Mouse (Mus musculus): Measurements from ENCODE around the gene Scfd2. TPM values are rescaled to one million over a fixed set of nuclear protein-coding genes. Genes with fewer than 3 reads are reported as not detected.
A peak's percentile ranks its signal among the peaks of the same experiment; 100 is the strongest.

Gene Scfd2
- polyA plus RNA-seq, 1 experiment from 2014 or later = 15.2 TPM

DNA sequence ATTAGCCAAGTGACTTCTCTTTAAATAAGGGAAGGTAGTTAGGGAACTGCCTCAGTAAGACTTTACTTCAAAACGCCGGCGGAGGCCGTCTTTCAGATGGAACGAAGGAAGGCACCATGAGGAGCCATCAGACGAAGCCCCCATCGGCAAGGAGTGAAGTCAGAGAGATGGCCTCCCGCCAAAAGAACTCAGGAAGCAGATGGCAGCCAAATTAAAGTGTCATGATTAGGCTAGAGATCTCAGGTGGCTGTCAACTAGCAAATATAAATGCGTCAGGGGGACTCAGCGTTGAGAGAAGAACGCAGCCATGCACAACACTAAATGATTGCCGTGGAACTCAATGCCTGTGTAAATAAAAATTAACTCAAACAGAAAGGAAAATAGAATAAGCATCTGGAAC is 194.8 kb downstream of the Scfd2 start:
- Histone ChIP-seq H3K9me3 (ENCODE audit: control insufficient read depth, low read length) (no peaks in the 10 kb centered on the region), H3K27me3 (ENCODE audit: control insufficient read depth, insufficient read depth, low read length) (no peaks in the 10 kb centered on the region), H3K4me2 (replicated peaks; ENCODE audit: low read depth) (no peak overlapping the region), H3K36me3 (ENCODE audit: control insufficient read depth, insufficient read depth, low read length) (no peaks in the 10 kb centered on the region), H3K9ac (ENCODE audit: low read length) (no peak overlapping the region), H3K4me1 (replicated peaks; ENCODE audit: control insufficient read depth, insufficient read depth) (no peaks in the 10 kb centered on the region), H3K27ac (replicated peaks) (no peak overlapping the region), H3K4me3 (ENCODE audit: low read depth, low read length) (no peak overlapping the region)
- ATAC-seq (ENCODE audit: low FRiP score, low TSS enrichment) (no peak), DNase-seq (ENCODE audit: low spot score) (no peak)
- 73% methylated on average over 12 of the region's 12 CpGs for WGBS
- TF ChIP-seq EP300 (optimal IDR thresholded peaks at IDR 0.05) (no peak), CTCF (IDR thresholded peaks at IDR 0.05; ENCODE audit: low read depth) (no peak)

GRCm38 (mm10) chr5:74333258-74333657 is 198.3 kb downstream of the Scfd2 start:
- DNase-seq (ENCODE audit: low spot score) (no peak), ATAC-seq (ENCODE audit: low FRiP score, low TSS enrichment) (no peak)
- Histone ChIP-seq H3K27me3 (ENCODE audit: control insufficient read depth, insufficient read depth, low read length) (no peaks in the 10 kb centered on the region), H3K9me3 (ENCODE audit: control insufficient read depth, low read length) (no peaks in the 10 kb centered on the region), H3K4me3 (ENCODE audit: low read depth, low read length) (no peak overlapping the region), H3K4me1 (replicated peaks; ENCODE audit: control insufficient read depth, insufficient read depth) (no peaks in the 10 kb centered on the region), H3K27ac (replicated peaks) (no peak overlapping the region), H3K4me2 (replicated peaks; ENCODE audit: low read depth) (no peak overlapping the region), H3K36me3 (ENCODE audit: control insufficient read depth, insufficient read depth, low read length) (no peaks in the 10 kb centered on the region), H3K9ac (ENCODE audit: low read length) (no peak overlapping the region)
- 52% methylated on average over 3 of the region's 3 CpGs for WGBS
- TF ChIP-seq EP300 (optimal IDR thresholded peaks at IDR 0.05) (no peak), CTCF (IDR thresholded peaks at IDR 0.05; ENCODE audit: low read depth) (no peak)

- H3K27me3 ChIP-seq (ENCODE audit: control insufficient read depth, insufficient read depth, low read length) = no peaks in the 10 kb centered on the region
- 69% methylated on average over 6 of the region's 6 CpGs for WGBS
- no peaks in the 10 kb centered on the region for H3K9me3 ChIP-seq (ENCODE audit: control insufficient read depth, low read length)
- H3K36me3 ChIP-seq (ENCODE audit: control insufficient read depth, insufficient read depth, low read length) = no peaks in the 10 kb centered on the region
- no peak overlapping the region for H3K27ac ChIP-seq (replicated peaks)
- no peak overlapping the region for H3K9ac ChIP-seq (ENCODE audit: low read length)
- no peaks in the 10 kb centered on the region for H3K4me1 ChIP-seq (replicated peaks; ENCODE audit: control insufficient read depth, insufficient read depth)
- H3K4me2 ChIP-seq (replicated peaks; ENCODE audit: low read depth) = no peak overlapping the region
- no peak for TF ChIP-seq CTCF (IDR thresholded peaks at IDR 0.05; ENCODE audit: low read depth)
- TF ChIP-seq EP300 (optimal IDR thresholded peaks at IDR 0.05) = no peak
- H3K4me3 ChIP-seq (ENCODE audit: low read depth, low read length) = no peak overlapping the region
- DNase-seq (ENCODE audit: low spot score) = no peak
- no peak for ATAC-seq (ENCODE audit: low FRiP score, low TSS enrichment)
These were observed 205.3 kb downstream of the Scfd2 start for GRCm38 (mm10) chr5:74326228-74326627.

- DNase-seq (ENCODE audit: low spot score) (no peak), ATAC-seq (ENCODE audit: low FRiP score, low TSS enrichment) (peak; percentile 61; the same call in 1 of the 2 replicates)
- Histone ChIP-seq H3K27ac (replicated peaks) (no peak overlapping the region), H3K4me3 (ENCODE audit: low read depth, low read length) (no peak overlapping the region), H3K36me3 (ENCODE audit: control insufficient read depth, insufficient read depth, low read length) (no peaks in the 10 kb centered on the region), H3K27me3 (ENCODE audit: control insufficient read depth, insufficient read depth, low read length) (no peaks in the 10 kb centered on the region), H3K4me2 (replicated peaks; ENCODE audit: low read depth) (no peak overlapping the region), H3K9me3 (ENCODE audit: control insufficient read depth, low read length) (no peaks in the 10 kb centered on the region), H3K4me1 (replicated peaks; ENCODE audit: control insufficient read depth, insufficient read depth) (no peaks in the 10 kb centered on the region), H3K9ac (ENCODE audit: low read length) (no peak overlapping the region)
- TF ChIP-seq EP300 (optimal IDR thresholded peaks at IDR 0.05) (no peak), CTCF (IDR thresholded peaks at IDR 0.05; ENCODE audit: low read depth) (no peak)
- 61% methylated on average over 10 of the region's 10 CpGs for WGBS
These were observed 210.4 kb downstream of the Scfd2 start for GRCm38 (mm10) chr5:74321010-74321746.

DNA sequence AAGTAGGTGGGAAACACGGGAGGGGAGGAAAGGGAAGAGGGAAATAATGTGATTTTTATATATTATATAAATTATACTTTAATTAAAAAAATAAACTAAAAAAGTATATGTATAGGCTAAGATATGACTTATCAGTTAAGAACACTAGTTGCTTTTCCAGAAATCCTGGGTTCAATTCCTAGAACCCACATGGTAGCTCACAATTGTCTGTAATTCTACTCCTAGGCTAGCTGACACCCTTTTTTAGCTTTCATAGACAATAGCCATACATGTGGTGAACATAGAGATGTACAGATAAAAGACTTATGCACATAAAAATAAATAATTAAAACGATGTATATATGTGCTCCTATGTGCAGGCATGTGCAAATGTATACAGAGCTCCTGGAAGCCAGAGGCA is 212.0 kb downstream of the Scfd2 start:
- no peaks in the 10 kb centered on the region for H3K27me3 ChIP-seq (ENCODE audit: control insufficient read depth, insufficient read depth, low read length)
- ATAC-seq (ENCODE audit: low FRiP score, low TSS enrichment) (no peak), DNase-seq (ENCODE audit: low spot score) (no peak)
- no peak for TF ChIP-seq EP300 (optimal IDR thresholded peaks at IDR 0.05)
- TF ChIP-seq CTCF (IDR thresholded peaks at IDR 0.05; ENCODE audit: low read depth) = no peak
- H3K27ac ChIP-seq (replicated peaks) = no peak overlapping the region
- H3K36me3 ChIP-seq (ENCODE audit: control insufficient read depth, insufficient read depth, low read length) = no peaks in the 10 kb centered on the region
- 60% methylated on average over 2 of the region's 2 CpGs for WGBS
- no peak overlapping the region for H3K9ac ChIP-seq (ENCODE audit: low read length)
- H3K9me3 ChIP-seq (ENCODE audit: control insufficient read depth, low read length) = no peaks in the 10 kb centered on the region
- no peak overlapping the region for H3K4me2 ChIP-seq (replicated peaks; ENCODE audit: low read depth)
- H3K4me3 ChIP-seq (ENCODE audit: low read depth, low read length) = no peak overlapping the region
- no peaks in the 10 kb centered on the region for H3K4me1 ChIP-seq (replicated peaks; ENCODE audit: control insufficient read depth, insufficient read depth)

GRCm38 (mm10) chr5:74317174-74317573 is 214.4 kb downstream of the Scfd2 start:
- WGBS = 96% methylated on average over 3 of the region's 3 CpGs
- no peak overlapping the region for H3K27ac ChIP-seq (replicated peaks)
- no peak overlapping the region for H3K4me3 ChIP-seq (ENCODE audit: low read depth, low read length)
- H3K4me1 ChIP-seq (replicated peaks; ENCODE audit: control insufficient read depth, insufficient read depth) = no peaks in the 10 kb centered on the region
- no peak for ATAC-seq (ENCODE audit: low FRiP score, low TSS enrichment)
- no peak for DNase-seq (ENCODE audit: low spot score)
- no peak overlapping the region for H3K4me2 ChIP-seq (replicated peaks; ENCODE audit: low read depth)
- H3K9ac ChIP-seq (ENCODE audit: low read length) = no peak overlapping the region
- no peaks in the 10 kb centered on the region for H3K36me3 ChIP-seq (ENCODE audit: control insufficient read depth, insufficient read depth, low read length)
- TF ChIP-seq EP300 (optimal IDR thresholded peaks at IDR 0.05) (no peak), CTCF (IDR thresholded peaks at IDR 0.05; ENCODE audit: low read depth) (no peak)
- H3K9me3 ChIP-seq (ENCODE audit: control insufficient read depth, low read length) = no peaks in the 10 kb centered on the region
- H3K27me3 ChIP-seq (ENCODE audit: control insufficient read depth, insufficient read depth, low read length) = no peaks in the 10 kb centered on the region

Data from stomach, postnatal 0 days (tissue).